Mouse (Mus musculus): Measurements from ENCODE around the gene Hist2h2aa1. TPM values are rescaled to one million over a fixed set of nuclear protein-coding genes. Genes with fewer than 3 reads are reported as not detected.
A peak's percentile ranks its signal among the peaks of the same experiment; 100 is the strongest.
"Not testable (repeated sequence)": the region's sequence is repeated elsewhere in the genome, so short reads cannot be mapped to it uniquely, and the experiment has no call there.

The Hist2h2aa1 gene
- total RNA-seq, 2 experiments from 2014 or later = 21.8 to 28.9 TPM

DNA sequence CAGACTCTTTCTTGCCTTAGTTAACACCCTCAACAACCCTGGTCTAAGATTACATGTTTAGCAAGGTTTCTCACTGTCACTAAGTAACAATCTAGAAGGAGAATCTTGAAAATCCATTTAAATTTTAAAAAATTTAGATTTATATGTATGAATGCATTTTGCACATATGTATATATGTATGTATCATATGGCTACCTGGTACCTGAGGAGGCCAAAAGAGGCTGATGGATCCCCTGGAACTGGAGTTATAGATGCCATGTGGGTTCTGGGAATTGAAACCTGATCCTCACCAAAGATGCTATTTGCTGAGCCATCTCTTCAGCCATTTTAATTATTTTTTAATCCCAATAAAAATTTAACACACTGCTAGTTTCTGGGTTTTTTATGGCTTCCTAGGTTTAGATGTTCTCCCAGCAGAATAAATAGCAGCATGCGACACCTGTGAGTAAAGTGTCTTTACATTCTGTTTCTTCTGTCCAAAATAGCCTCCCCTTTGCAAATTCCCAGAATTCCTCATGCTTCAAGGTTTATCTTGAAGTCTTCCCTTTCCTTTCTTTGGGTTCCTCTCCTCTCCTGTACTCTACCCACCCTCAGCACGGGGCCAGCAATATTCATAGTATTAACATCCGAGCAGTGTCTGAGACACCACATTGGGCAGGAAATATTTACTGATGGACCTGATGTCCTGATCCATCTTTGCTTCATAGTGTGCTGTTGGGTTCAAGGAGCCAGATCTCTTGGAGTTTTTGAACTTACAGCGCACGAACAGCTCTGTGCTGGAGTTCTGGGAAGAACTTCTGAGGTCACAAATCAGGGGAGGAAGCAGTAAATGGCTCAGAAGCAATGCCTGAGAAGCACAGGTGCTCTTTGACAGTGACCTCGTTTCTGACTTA, 3.1 kb downstream of the Hist2h2aa1 start:
- no peak for DNase-seq
- intact Hi-C loops (cut with DNase I) = no loop called here

DNA sequence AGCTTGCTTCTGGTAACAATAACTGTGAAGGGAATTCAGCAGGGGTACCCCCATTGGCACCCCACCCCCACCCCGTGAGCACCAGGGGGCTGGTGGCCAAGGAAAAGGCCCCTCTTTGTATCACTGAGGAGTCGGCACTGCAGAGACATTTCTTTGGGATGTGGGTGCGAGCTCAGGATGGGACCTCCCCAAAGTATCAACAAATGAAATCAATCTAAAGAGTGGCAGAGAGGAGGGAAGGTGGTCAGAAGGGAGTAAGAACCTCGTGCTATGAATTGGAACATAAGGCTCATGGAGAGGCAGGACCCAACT, 3.7 kb downstream of the Hist2h2aa1 start:
- DNase-seq = no peak
- intact Hi-C loops (cut with DNase I) = no loop called here

DNA sequence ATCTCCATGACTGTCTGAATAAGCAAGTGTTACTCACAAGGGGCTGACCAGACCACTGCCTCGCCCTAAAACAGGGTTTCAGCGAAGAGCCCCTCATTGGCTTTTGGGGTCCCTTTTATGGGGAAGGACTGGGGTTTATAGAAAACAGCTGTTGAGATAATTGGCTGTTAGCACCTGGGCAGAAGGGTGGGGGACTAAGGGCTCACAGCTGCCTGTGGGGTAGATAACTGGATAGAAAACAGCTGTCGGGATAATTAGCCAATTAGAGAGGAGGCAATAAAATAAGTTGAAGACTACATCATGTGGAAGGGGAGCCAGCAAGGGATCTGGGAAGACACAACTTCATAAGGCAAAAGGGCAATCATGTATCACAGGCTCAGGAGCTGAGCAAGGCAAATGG, 5.6 kb downstream of the Hist2h2aa1 start:
- intact Hi-C loops (cut with DNase I) = no loop called here
- no peak for DNase-seq

DNA sequence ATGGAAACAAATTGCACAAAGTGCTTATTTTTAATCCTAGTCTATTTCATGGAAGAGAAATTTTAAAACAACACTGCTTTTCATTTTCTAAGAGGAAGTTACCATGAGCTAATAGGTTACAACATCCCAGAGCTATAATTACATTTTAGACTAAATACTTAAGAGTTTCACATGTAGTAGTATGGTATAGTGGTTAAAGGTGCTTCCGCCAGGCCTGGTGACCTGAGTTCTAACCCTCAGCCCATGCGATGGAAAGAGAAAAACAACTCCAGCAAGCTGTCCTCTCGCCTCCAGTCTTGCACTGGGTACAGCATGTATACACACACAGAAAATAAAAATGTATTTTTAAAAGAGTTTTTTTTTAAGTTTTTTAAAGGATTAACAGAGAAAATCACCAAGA, 6.5 kb downstream of the Hist2h2aa1 start:
- intact Hi-C loops (cut with DNase I) = no loop called here
- no peak for DNase-seq

DNA sequence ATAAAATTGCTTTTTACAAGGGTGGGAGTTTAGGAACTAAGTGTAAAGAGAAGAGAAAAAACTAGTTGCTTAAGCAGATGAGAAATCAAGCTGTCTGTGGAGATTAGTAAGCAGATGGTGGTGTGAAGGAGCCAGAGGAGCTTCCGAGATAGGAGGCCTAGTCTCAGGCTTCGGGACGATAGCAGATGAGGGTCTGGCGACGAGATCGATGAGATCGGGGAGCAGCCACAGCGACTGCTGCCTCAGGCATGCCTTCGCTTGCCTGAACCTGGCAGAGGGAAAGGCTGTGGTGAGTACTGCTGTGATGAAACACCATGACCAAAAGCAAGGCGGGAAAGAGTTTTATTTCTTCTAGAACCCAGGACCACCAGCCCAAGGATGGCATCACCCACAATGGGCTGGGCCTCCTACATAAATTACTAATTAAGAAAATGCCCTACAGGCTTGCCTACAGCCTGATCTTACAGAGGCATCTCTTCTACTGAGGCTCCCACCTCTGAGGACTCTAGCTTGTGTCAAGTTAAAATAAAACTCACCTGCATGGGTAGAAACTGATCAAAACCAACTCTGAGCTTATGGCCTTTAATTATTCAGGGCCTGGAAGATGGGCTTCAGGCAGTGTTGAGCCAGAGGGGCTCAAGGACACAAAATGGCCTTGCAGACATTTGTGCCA, 9.5 kb downstream of the Hist2h2aa1 start:
- intact Hi-C loops (cut with DNase I) = no loop called here
- DNase-seq = no peak

DNA sequence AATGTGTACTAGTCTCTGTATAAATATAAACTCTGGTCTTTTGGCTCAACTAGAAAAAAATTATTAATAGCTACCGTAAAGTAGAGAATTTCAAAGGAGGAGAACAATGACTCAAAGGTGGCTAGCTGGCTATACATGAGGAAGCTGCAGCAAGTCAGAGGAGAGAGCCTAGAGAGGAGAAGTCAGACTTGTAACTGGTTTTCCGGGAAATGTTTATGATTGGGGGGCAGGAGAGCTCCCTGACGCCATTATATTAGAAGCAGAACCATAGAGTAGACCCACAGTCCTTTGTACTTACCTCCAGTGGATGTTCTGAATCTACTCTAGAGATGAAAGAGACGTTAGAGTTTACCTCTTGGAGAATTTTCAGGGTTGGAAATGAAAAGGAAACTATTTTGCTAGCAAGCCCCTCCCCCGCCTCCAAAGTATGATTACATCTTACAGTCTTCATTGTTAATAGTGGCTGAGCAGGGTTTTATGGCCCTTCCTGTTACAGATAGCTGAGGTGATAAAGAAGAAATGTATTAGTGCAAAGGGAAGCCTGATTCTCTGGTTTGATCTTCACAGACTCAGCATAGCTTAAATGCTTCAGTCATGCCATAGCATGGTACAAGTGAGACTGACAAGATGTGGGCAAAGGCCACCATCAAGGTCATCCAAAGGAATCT, 10.8 kb downstream of the Hist2h2aa1 start:
- intact Hi-C loops (cut with DNase I) = no loop called here
- no peak for DNase-seq

DNA sequence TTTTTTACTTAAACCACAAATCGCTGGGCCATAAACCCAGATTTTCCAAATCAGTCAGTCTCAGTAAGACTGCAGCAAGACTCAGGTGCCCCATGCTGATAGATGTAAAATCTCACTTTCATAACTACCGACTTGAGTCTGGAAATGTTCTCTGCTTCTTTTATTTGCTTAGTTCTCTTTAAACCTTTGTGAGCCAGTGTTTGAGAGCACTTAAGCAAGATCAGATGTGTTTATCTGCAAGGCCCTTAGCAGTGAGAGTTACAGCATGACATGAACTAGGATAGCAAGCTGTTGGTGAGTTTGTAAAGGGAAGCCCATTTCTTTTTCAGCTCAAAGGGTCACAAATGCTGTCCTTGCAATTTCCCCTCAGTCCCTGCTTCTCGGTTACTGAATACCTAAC, 11.9 kb downstream of the Hist2h2aa1 start:
- DNase-seq = no peak
- intact Hi-C loops (cut with DNase I) = no loop called here

DNA sequence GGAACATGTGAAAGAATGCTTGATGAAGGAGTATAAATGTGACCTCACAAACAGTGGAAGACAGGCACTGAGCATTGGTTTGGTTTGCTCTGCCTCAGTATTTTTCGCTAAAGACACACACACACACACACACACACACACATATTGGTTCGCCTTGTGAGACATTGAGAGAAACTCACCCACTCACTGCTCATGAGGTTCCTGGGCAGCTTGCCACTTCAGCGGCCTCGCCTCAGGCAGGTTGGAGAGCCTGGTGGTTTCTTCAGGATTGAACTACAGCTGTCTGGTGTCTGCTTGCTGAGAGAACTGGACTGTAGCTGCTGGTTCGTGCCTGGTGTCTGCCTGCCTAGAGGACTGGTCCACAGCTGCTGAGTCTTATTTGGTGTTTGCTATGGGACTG, 14.9 kb downstream of the Hist2h2aa1 start:
- intact Hi-C loops (cut with DNase I) = no loop called here
- DNase-seq = no peak

DNA sequence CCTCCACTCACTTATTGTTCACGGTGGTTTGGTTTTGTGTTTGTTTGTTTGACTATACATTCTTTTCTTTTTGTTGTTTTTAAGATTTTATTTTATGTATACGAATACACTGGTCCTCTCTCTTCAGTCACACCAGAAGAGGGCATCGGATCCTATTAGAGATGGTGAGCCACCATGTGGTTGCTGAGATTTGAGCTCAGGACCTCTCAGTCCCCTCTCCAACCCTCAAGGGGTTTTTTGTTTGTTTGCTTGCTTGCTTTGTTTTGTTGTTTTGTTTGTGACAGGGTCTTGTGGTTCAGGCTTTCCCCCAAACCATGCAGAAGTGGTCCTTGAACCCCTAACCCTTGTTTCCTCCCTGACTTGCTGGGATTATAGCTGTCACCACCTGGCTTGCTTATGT, 16.3 kb downstream of the Hist2h2aa1 start:
- intact Hi-C loops (cut with DNase I) = no loop called here
- no peak for DNase-seq

DNA sequence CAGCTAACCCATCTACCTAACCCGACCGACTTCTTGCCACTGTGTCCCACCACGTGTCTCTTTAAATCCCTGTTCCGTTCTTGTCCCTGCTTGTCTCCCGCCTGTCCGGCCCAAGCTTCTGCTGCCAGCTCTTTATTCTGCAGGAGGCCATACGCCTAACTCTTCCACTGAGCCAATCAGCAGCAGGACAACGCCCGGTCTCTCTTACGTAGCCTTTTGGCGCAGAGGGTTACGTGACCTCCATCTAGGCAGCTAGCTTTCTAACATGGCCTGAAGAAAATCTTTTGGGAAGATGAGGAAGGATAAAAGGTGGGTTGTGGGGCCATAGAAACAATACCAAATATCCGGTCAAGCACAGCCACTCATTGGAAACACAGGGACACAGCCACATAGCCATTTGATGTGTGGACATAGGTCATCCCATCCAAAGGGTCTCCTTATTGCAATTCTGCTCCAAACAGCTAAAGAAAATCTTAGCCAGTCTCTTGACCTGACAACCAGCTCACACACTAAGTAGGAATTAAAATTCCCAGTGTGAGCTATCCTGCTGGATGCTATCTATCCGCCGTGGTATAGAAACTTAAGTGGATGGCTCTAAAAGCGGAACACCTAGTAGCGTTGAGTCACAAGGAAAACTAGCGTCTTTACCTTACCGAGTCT, 17.0 kb downstream of the Hist2h2aa1 start:
- intact Hi-C loops (cut with DNase I) = no loop called here
- peak; percentile 93 for DNase-seq

DNA sequence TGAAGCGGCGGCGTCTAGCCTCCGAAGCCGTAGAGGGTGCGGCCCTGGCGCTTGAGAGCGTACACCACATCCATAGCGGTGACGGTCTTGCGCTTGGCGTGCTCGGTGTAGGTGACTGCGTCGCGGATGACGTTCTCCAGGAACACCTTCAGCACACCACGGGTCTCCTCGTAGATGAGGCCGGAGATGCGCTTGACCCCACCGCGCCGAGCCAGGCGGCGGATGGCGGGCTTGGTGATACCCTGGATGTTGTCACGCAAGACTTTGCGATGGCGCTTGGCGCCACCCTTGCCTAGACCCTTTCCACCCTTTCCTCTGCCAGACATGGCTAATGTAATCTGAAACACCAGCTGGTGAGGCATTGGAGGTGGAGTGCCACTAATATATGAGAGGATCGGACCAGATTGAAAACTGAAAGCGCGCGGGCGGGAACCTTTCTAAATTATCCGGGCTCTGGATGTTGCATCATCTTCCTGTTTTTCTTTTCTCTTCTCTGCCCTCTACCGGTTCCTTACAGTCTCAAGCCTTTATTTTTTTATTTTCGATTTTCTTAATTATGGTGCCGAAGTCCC, 17.8 kb downstream of the Hist2h2aa1 start, which contains the start of gene Hist2h4:
Gene Hist2h4, minus strand, starts transcription at position 333 of the 572 bp plus-strand sequence.
- DNase-seq = peak; percentile 97 to 98
- intact Hi-C loops (cut with DNase I) = no loop called here

DNA sequence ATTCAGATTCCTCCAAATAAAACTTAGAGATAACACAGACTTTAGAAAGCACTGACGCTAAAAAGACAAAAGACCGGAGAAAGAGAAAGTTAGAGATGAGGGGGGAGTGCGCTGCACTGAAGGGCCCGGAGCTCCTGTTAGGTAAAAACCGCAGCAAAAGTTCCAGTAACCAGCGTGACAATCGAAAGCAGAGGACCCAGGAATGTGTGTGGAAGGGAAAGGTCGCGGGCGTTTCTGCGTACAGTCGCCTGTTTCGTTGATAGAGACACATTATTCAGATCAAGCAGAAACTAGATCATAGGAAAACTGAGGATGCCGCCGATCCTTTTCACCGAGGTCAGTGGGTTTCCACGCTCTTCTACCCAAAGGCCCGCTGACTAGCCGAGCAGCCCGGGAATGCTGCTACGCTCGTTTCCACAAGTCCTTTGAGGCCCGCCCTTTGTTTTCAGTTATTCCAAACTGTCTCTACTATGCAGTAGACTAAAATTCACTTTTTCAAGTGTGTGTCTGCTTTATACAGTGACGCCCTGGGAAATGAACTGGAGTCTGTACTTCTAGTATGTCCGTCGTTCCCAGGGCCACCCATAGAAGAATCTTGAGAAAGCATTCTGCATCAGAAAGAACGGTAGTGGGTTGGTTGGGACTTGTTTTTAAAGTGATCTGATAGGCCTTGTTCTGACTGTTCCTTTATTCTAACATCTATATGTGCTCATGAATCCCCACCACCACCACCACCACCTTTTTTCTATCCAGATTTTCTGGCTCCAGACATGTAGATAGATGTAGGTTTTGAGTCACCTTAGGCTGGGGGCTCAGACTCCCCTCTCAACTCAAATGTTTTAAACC, 18.5 kb downstream of the Hist2h2aa1 start:
- intact Hi-C loops (cut with DNase I) = no loop called here
- DNase-seq = peak; percentile 70 to 77

DNA sequence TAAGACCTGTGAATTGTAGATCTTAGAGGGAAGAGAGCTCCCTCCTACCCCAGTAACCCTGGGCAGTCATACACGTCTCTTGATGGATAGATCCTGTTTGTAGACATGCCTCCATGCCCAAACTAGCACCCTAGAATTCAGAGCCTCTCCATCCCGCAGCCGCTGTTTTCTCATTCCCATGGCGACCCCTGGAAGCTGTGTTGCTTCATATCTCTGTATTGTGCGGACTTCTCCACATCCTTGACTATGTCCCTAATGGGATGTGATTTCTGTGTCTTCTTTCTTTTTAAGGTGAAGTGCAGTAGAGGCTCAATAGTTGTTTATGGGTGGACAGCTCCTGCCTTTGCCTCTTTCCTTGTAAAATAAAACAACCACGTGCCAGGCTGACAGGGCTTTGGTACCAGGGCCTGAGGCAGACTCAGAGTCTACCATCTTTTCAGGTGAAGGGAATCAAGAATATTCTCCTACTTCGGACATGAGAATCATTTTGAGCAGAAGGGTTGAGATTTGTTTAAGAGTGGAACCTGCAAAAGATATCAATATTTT, 19.2 kb downstream of the Hist2h2aa1 start:
- DNase-seq = no peak

DNA sequence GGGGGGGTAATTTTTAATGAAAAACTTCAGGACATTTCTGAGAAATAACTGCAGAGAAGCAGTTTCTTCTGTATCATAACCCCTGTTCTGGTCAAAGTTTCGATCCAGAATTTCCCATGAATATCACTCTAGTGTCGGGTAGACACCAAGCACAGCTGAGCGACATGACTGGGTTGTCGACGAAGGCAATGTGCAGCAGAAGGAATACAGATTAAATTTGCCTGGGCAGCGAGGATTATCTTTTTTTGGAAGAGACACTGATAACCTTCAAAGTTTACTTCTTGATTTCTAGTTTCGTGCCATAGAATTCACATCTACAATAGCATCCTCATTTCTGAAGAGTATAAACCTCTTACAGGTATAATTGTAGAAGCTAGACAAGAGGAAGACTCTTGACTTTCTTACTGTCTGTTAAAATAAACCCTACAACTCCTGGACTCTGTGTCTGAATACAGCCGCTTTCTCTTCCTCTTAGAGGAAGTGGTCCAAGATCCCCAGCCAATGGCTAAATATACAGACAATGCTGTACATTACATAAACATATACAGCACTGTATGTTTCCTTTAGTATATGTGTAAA, 20.9 kb downstream of the Hist2h2aa1 start:
- intact Hi-C loops (cut with DNase I) = no loop called here
- no peak for DNase-seq

More for the DNA sequence above, 19.2 kb downstream of the Hist2h2aa1 start:
- intact Hi-C loops (cut with DNase I) = no loop called here

DNA sequence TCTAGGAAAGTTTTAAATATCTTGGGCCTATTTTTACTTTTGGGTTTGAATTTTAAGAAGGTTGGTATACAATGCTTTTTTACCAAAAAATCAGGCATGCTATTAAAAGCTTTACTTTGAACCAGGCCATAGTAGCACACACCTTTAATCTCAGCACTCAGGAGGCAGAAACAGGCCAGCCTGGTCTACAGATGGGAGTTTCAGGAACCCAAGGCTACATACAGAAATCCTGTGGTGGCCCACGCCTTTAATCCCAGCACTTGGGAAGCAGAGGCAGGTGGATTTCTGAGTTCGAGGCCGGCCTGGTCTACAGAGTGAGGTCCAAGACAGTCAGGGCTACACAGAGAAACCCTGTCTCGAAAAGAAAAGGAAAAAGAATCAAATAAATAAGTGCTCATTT, 22.2 kb downstream of the Hist2h2aa1 start:
- intact Hi-C loops (cut with DNase I) = no loop called here

DNA sequence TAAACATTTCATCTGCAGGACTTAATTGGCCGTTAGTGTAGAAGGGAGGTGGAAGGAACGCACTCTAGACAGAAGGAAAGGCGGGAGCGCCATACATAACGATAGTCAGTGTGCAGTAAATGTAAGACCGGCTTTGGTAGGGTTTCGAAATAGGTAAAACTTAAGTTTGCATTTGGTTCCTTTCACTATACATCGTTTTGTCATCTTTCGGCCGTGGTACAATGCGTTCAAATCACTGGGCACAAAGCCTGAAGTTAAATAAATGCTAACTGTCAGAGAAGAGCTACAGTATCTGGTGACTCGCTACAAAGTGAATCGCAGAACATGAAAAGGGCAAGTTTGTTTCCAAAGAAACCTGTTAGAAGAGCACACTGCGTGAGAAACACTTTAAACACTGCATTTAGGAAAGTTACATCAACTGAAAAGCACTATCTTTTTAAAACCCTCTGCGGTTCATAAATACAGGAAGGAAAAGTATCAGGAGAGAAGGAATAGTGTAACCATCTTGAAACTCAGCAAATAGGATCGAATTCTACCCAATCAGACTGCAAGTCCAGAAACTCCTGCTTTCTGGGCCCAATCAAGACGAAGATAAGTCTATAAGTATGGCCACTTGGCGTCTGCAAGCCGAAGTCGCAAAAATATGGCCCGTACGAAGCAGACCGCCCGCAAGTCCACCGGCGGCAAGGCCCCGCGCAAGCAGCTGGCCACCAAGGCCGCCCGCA, 22.9 kb downstream of the Hist2h2aa1 start, which contains the start of gene Hist2h3b:
Gene Hist2h3b, plus strand, starts transcription at position 604 of the 725 bp plus-strand sequence.
- intact Hi-C loops (cut with DNase I) = no loop called here
- DNase-seq = peak; percentile 86 to 87

More for the DNA sequence above, 22.2 kb downstream of the Hist2h2aa1 start:
- DNase-seq = no peak

DNA sequence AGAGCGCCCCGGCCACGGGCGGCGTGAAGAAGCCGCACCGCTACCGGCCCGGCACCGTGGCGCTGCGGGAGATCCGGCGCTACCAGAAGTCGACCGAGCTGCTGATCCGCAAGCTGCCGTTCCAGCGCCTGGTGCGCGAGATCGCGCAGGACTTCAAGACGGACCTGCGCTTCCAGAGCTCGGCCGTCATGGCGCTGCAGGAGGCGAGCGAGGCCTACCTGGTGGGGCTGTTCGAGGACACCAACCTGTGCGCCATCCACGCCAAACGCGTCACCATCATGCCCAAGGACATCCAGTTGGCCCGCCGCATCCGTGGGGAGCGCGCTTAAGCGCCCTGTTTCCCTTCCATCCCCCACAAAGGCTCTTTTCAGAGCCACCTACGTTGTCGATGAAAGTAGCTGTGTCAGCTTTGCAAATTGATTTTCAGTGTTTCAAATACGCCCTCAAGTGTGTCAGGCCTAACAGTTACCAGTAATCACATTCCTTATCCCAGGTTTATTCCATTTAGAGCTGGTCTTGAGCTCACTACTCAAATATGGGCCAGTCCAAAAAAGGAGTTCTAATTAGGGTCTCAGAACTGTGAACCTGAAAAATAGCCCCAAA, 23.6 kb downstream of the Hist2h2aa1 start:
- DNase-seq; intact Hi-C loops (cut with DNase I): not testable (repeated sequence)

All from heart, postnatal 10 days (tissue).